ENCODE assay signal across 8 mouse cellular contexts in genomic region chrX:74270062-74270901, GRCm38 (mm10). TPM values are rescaled to one million over a fixed set of nuclear protein-coding genes. Genes with fewer than 3 reads are reported as not detected.
DNase-seq lines count a peak whose midpoint lies in the region; ATAC-seq lines count a peak whose summit lies in the region.

TSS of gene Rpl10 (plus strand) at chrX:74270812.

- H3K4me1 ChIP-seq in hindbrain, embryonic 16.5 days (ENCODE audit: control insufficient read depth, insufficient read depth, low read depth, low read length) = peaks cover 2% of the 10 kb centered on the region; the same call in 1 of the 2 replicates

- peak within 1 kb of the TSS; percentile 52 for H3K4me3 ChIP-seq in hindbrain, embryonic 16.5 days (ENCODE audit: low read length)
- H3K4me3 ChIP-seq in macrophage (ENCODE audit: inconsistent target) = peak within 1 kb of the TSS; percentile 72

- no peaks in the 10 kb centered on the region for H3K9me3 ChIP-seq in hindbrain, embryonic 16.5 days (ENCODE audit: control insufficient read depth, low read length)

- H3K4me2 ChIP-seq in hindbrain, embryonic 16.5 days (ENCODE audit: low read length) = peak within 1 kb of the TSS; percentile 61

- peak; percentile 96 for ATAC-seq in hindbrain, embryonic 16.5 days

- H3K27me3 ChIP-seq in hindbrain, embryonic 16.5 days (replicated peaks; ENCODE audit: control insufficient read depth, insufficient read depth, low read length) = no peaks in the 10 kb centered on the region

- peak within 1 kb of the TSS; percentile 67 for H3K9ac ChIP-seq in hindbrain, embryonic 16.5 days (ENCODE audit: low read depth, low read length)

- no peaks in the 10 kb centered on the region for H3K36me3 ChIP-seq in hindbrain, embryonic 16.5 days (ENCODE audit: control insufficient read depth, insufficient read depth, low read length)
- no peaks in the 10 kb centered on the region for H3K36me3 ChIP-seq in macrophage (ENCODE audit: inconsistent target)

- 14% methylated on average over 42 of the region's 42 CpGs for WGBS in hindbrain, embryonic 16.5 days
- WGBS in macrophage (ENCODE audit: missing documents) = 22% methylated on average over 33 of the region's 42 CpGs

- H3K79me2 ChIP-seq in macrophage (ENCODE audit: inconsistent target) = peaks cover 18% of the 10 kb centered on the region

- DNase-seq in T-cell, adult 2 months (ENCODE audit: low spot score) = peak; percentile 95
- DNase-seq in cerebellum, postnatal 4 days (ENCODE audit: low spot score in 2 of 2) = peak; percentile 57 to 80
- peak; percentile 92 for DNase-seq in gastrocnemius, adult 18-20 months (ENCODE audit: low spot score)
- DNase-seq in left cerebral cortex, adult 18-20 months (ENCODE audit: low spot score in 2 of 2) = peak; percentile 83 to 85
- peak; percentile 92 for DNase-seq in right cerebral cortex, adult 18-20 months
- peak; percentile 60 for DNase-seq in urinary bladder, postnatal 10 days (ENCODE audit: low spot score)

- H3K27ac ChIP-seq in hindbrain, embryonic 16.5 days (ENCODE audit: low read depth, low read length) = peak within 1 kb of the TSS; percentile 94
- H3K27ac ChIP-seq in macrophage = peak within 1 kb of the TSS; percentile 92

RNA-seq across cellular contexts. Expression of gene Rpl10, which starts in this region (rescaled TPM):
- 100 to 1,000 TPM; 172 to 189 TPM for total RNA-seq in gastrocnemius, adult 18-20 months (2021)
- polyA plus RNA-seq in hindbrain, embryonic 16.5 days (2015; fragmentation: Nextera tagmentation; extraction: Ambion mirVana) = 342 and 444 TPM in 2 replicates
- total RNA-seq in left cerebral cortex, adult 18-20 months (2021) = 100 to 1,000 TPM; 188 to 216 TPM
- total RNA-seq in macrophage (2018; cell fraction: chromatin; rRNA removed) = 100 to 1,000 TPM; 240 to 849 (median 429) TPM
- total RNA-seq in macrophage (2018; cell fraction: cytosol; rRNA removed) = 1,000 to 10,000 TPM in 25 of 26 experiments, 100 to 1,000 TPM in 1; 953 to 2,648 (median 1,502) TPM
- 100 to 1,000 TPM; 320 to 785 (median 447) TPM for total RNA-seq in macrophage (2018; cell fraction: nucleus; rRNA removed)
- 1,104 to 3,117 TPM (median 2,186 TPM) in 3 replicates for polyA plus RNA-seq in macrophage (2018)

Comparison
In these comparisons a context has a peak if more than half of its experiments do, and no peak if none do; other contexts are left out.
1. Peak in every context shown above with its lines: DNase-seq, ATAC-seq, H3K4me3 ChIP-seq and H3K27ac ChIP-seq.